Mouse (Mus musculus) heart, embryonic 12.5 days (tissue): ENCODE measurements at regions not wholly inside any gene's neighbourhood (a gene's known extent, or its start where the extent isn't known, plus 50 kb on each side); places are given as distances from the start of the nearest gene placed in this dataset.

Source experiments
- ATAC-seq: fragments of 200-750 bp; cut with Nextera tagmentation; 2 replicates; pipeline ENCODE4 v1.8.0; 2017; ENCODE audit warnings: moderate TSS enrichment, moderate library complexity; ENCODE audit not compliant: insufficient number of reproducible peaks, low FRiP score
- H3K27ac ChIP-seq: fragments of 300-500 bp; sonication (generic); 2 replicates; pipeline ENCODE4 v1.5.1; 2016; ENCODE audit warnings: mild to moderate bottlenecking, moderate library complexity; ENCODE audit not compliant: poor library complexity, severe bottlenecking
- H3K27me3 ChIP-seq: fragments of 300-500 bp; sonication (generic); replicated peaks from 2 replicates; pipeline ENCODE4 v1.6.1; 2016; ENCODE audit warnings: mild to moderate bottlenecking, moderate library complexity
- H3K36me3 ChIP-seq: fragments of 300-500 bp; sonication (generic); 2 replicates; pipeline ENCODE4 v1.6.1; 2016; ENCODE audit warnings: mild to moderate bottlenecking, moderate library complexity
- H3K4me1 ChIP-seq: fragments of 300-500 bp; sonication (generic); replicated peaks from 2 replicates; pipeline ENCODE4 v1.6.1; 2016; ENCODE audit warnings: mild to moderate bottlenecking
- H3K4me2 ChIP-seq: fragments of 300-500 bp; sonication (generic); 2 replicates; pipeline ENCODE4 v1.6.1; 2016; ENCODE audit warnings: mild to moderate bottlenecking, moderate library complexity
- H3K4me3 ChIP-seq: fragments of 300-500 bp; sonication (generic); 2 replicates; pipeline ENCODE4 v1.5.1; 2016; ENCODE audit warnings: mild to moderate bottlenecking
- H3K9ac ChIP-seq: fragments of 300-500 bp; sonication (generic); 2 replicates; pipeline ENCODE4 v1.6.1; 2016; ENCODE audit warnings: mild to moderate bottlenecking, moderate library complexity
- H3K9me3 ChIP-seq: fragments of 300-500 bp; sonication (generic); replicated peaks from 2 replicates; pipeline ENCODE4 v1.6.1; 2016; ENCODE audit warnings: mild to moderate bottlenecking, moderate library complexity
- WGBS: fragments of 180-500 bp; shearing (Covaris S2); methylation state at CpG from one replicate; pipeline ENCODE4 v1.1.7; 2016; 5-methylcytosine and 5-hydroxymethylcytosine counted together

DNA sequence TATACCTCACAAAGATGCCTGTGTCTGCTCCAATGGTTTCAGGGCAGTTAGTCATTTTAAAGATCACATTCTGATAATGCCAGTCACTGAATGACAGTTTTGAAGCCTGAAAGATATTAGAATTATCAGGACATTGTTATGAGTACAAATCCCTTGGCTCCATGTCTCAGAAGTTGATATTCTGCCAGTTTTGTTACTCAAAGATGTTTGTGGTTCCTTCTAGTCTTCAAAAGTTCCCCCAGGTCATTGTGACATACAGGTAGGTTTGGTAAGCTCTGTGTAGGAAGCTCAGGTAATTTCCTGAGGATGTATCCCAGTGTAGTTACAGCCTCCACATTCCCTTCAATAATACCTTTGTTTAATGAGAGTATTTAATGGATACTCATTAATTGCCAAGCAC, 169.0 kb upstream of the Bank1 start:
- no peaks in the 10 kb centered on the region for H3K36me3 ChIP-seq
- H3K4me2 ChIP-seq = no peak overlapping the region
- H3K27me3 ChIP-seq = no peaks in the 10 kb centered on the region
- no peak overlapping the region for H3K9ac ChIP-seq
- H3K4me1 ChIP-seq = no peaks in the 10 kb centered on the region
- H3K9me3 ChIP-seq = no peaks in the 10 kb centered on the region
- no peak overlapping the region for H3K4me3 ChIP-seq
- H3K27ac ChIP-seq = no peak overlapping the region
- no peak for ATAC-seq

DNA sequence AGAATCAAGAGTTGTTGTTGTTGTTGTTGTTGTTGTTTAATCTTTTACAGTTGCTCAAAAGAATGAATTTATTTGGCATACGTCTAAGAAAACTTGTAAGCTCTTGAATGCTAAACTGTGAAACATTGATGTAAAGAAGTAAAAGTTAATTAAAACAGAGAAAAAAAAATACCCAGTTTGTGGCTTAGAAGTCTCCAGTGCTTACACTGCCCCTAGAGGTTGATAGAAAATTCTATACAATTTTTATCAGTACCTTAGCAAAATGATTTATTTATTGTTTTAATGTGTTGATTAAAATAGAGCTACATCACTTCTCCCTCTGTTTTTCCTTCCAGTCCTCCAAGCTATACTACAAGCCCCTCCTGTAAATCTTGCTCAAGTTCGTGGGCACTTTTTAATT, 165.8 kb upstream of the Bank1 start:
- ATAC-seq = no peak
- H3K4me2 ChIP-seq = no peak overlapping the region
- H3K36me3 ChIP-seq = no peaks in the 10 kb centered on the region
- H3K4me1 ChIP-seq = no peaks in the 10 kb centered on the region
- H3K4me3 ChIP-seq = no peak overlapping the region
- H3K27ac ChIP-seq = no peak overlapping the region
- H3K9ac ChIP-seq = no peak overlapping the region
- no peaks in the 10 kb centered on the region for H3K27me3 ChIP-seq
- H3K9me3 ChIP-seq = no peaks in the 10 kb centered on the region
- WGBS = 73% methylated on average over 2 of the region's 2 CpGs

DNA sequence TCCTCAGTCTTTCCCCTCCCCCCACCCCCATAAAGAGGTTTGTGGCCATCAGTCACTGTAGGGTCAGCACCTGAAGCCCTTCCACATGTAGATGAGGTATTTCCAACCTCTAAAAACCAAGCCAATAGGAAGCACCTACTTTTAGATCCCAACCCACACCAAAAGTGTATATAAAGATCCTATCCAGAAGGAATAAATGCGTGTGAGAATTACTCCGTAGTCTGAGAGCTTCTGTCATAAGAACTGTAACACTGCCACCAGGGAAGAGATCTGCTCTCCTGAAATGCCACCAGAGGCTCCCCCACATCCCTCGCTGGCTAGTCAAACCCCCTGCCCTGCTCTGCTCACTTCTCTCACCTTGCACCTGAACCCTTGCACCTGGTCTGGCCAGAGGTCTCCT, 145.8 kb upstream of the Bank1 start:
- H3K9me3 ChIP-seq = no peaks in the 10 kb centered on the region
- H3K4me3 ChIP-seq = no peak overlapping the region
- no peak overlapping the region for H3K27ac ChIP-seq
- 77% methylated on average over 3 of the region's 3 CpGs for WGBS
- H3K4me1 ChIP-seq = no peaks in the 10 kb centered on the region
- H3K4me2 ChIP-seq = no peak overlapping the region
- no peaks in the 10 kb centered on the region for H3K36me3 ChIP-seq
- ATAC-seq = no peak
- H3K27me3 ChIP-seq = no peaks in the 10 kb centered on the region
- H3K9ac ChIP-seq = no peak overlapping the region

DNA sequence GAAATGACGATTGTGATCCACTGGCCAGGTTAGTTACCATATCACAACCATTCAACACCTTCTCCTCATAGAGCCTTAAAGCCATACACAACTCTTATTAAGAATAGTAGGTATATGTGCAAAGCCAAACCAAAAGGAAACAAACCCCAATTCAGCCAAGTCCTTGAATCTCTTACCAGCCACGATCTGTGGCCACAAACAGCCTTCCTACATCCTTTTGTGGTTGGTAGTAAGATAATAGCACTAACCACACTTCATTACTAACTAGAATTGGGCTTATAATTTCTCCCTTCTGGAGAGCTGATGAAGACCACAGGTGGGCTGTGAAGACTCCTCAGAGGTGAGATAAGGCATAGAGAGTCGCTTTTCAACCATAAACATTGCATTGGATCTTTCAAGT, 136.9 kb upstream of the Bank1 start:
- Histone ChIP-seq H3K9me3 (no peaks in the 10 kb centered on the region), H3K4me2 (no peak overlapping the region), H3K27me3 (no peaks in the 10 kb centered on the region), H3K27ac (no peak overlapping the region), H3K4me3 (no peak overlapping the region), H3K9ac (no peak overlapping the region), H3K36me3 (no peaks in the 10 kb centered on the region), H3K4me1 (no peaks in the 10 kb centered on the region)
- WGBS = 71% methylated on average over 3 of the region's 3 CpGs
- ATAC-seq = no peak

DNA sequence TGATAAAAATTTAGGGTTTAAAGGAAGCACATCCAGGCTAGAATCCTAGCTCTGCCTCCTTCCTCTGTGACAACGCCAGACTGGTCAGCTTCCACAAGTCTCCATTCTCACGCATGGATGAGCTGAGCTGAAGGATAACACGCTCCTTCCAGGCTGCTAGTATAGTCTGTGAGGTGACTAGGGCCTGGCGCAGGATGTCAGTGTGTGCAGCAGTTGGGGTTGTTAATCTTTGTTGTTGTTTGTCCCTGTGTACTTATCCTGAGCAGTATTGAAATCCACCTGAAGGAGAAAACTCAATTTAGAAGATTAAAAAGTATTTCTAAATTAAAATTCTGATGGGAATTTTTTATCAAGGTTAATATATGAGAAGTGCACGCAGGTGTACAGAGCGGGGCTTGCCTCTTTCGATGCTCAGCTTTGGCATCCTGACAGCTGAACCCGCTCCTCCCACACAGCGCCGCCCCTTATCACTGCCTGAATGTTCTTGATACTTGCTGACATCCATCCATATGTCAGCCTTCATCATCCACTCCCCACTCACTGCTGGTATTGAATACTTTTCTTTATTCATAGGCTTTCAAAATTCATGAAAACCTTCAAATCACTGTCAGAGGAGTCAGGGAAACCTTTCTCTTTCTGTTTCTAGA, 130.7 kb upstream of the Bank1 start:
- Histone ChIP-seq H3K9ac (no peak overlapping the region), H3K27ac (no peak overlapping the region), H3K9me3 (no peaks in the 10 kb centered on the region), H3K4me1 (no peaks in the 10 kb centered on the region), H3K27me3 (no peaks in the 10 kb centered on the region), H3K4me2 (no peak overlapping the region), H3K36me3 (no peaks in the 10 kb centered on the region), H3K4me3 (no peak overlapping the region)
- 53% methylated on average over 10 of the region's 10 CpGs for WGBS
- ATAC-seq = no peak

DNA sequence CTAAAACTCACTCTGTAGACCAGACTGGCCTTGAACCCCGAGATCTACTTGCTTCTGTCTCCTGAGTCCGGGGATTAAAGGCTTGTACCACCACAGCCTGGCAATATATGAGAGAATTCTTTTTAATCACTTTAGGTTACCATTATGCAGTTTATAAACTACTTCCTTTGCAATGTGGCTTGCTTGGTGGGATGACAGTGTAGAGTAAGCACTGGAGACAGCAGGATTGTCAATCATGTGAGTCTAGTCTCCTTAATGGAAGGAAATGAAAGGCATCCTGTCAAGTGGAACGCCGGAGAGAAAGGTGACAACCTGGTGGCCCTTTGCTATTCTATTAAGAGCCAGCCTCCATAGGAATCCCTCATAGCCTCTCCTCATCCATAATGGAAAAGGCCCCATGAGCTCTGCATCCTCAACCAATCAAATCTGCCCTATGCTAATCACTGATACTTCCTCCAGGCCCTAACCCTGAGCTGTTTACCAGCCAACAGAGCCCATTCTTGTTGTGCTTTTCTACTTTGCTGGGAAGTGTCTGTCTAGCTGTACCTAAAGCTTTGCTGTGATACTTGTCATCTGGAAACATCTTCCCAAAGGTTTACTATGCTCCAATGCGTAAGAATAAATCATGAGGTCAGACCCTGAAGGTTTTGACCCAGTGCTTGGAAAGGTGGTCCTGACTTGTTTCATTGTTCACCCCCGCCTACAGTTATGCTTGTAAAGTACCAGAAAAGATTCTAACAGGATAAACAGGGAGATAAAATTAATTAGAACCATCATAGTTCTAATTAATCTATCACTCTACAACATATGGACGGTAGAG, 130.0 kb upstream of the Bank1 start:
- 74% methylated on average over 7 of the region's 7 CpGs for WGBS

DNA sequence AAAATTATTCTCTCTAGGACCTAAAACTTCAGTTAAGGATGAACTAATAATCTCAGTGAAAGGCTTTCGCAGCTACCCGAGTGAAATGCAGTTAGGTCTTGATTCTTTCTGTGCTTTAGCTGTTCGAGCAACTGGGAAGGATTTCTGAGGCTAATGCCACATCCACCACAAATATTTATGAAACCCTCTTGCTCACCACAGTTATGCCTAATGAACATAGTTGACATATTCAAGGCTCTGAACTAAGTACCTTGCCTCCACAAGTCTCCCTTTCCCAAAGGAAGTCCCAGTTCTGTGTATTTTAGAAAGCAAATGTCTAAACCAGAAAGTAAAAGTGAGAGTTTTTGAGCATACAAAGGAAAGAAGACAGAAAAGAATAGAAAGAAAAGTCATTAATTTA, 129.1 kb upstream of the Bank1 start:
- Histone ChIP-seq H3K27ac (no peak overlapping the region), H3K9ac (no peak overlapping the region), H3K27me3 (no peaks in the 10 kb centered on the region), H3K4me1 (no peaks in the 10 kb centered on the region), H3K4me2 (no peak overlapping the region), H3K4me3 (no peak overlapping the region), H3K36me3 (no peaks in the 10 kb centered on the region), H3K9me3 (no peaks in the 10 kb centered on the region)
- WGBS = 87% methylated on average over 3 of the region's 3 CpGs
- ATAC-seq = no peak

More for the DNA sequence above, 130.0 kb upstream of the Bank1 start:
- Histone ChIP-seq H3K36me3 (no peaks in the 10 kb centered on the region), H3K4me2 (no peak overlapping the region), H3K4me3 (no peak overlapping the region), H3K27ac (no peak overlapping the region), H3K9ac (no peak overlapping the region), H3K27me3 (no peaks in the 10 kb centered on the region), H3K9me3 (no peaks in the 10 kb centered on the region), H3K4me1 (no peaks in the 10 kb centered on the region)
- no peak for ATAC-seq

DNA sequence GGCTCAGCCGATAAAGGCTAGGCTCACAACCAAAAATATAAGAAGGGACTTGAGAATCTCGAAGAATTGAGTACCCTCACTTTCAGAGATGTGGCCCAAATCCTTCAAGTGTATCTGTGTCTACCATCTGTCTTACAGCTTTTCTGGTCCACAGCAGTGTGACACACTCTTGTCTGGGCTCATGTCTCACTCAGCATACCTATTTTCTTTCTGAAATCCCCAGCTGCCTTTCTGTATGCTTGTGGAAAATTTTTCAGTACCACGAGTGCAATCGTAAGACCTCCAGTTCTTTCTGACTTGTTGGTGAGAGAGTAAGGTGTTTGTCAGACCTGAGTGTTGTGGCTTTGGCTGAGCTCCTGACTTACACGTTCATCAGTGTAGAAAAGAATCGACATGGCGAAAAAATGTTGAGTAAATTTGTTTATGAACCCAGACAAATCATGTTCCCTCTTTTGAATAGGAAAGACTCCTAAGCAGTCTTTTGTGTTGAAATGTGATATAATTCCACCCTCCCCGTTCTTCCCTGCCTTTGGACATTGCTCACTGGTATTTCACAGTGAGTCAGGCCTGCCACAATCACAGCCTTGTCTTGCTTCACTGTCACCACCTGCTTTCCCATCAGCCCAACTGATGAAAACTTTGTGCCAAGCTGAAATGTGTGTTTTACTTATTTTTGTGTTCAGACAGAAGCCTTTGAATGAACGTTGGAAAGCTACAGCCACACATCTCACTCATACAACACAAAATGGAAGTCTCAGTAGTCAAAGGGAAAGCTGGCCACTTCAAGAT, 125.3 kb upstream of the Bank1 start:
- no peaks in the 10 kb centered on the region for H3K36me3 ChIP-seq
- H3K9ac ChIP-seq = no peak overlapping the region
- no peak overlapping the region for H3K4me2 ChIP-seq
- no peak overlapping the region for H3K4me3 ChIP-seq
- no peak for ATAC-seq
- no peaks in the 10 kb centered on the region for H3K4me1 ChIP-seq
- no peaks in the 10 kb centered on the region for H3K9me3 ChIP-seq
- 61% methylated on average over 9 of the region's 9 CpGs for WGBS
- H3K27ac ChIP-seq = no peak overlapping the region
- no peaks in the 10 kb centered on the region for H3K27me3 ChIP-seq

DNA sequence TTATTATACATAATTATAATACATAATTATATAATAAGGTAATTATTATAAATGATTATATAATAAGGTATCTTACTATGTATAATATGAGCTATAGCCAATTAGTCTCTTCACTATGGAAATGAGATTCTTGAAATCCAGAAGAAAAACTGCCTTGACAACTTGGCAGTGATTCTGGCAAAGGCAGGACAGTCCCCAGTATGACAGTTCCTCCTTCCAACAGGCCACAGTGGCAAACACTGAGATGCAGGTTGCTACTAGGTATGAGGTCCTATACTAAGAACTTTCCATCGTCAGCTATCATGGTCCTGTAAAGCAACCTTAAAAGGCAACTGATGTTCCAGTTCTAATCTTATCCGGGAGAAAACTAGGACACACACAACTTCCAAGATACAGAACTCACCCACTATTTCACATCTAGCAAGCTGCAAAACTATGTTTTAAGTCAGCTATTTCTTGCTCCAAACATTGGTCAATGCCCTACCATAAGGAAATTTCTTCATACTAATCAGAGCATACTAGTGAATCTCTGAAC, 124.6 kb upstream of the Bank1 start:
- no peaks in the 10 kb centered on the region for H3K36me3 ChIP-seq
- H3K4me2 ChIP-seq = no peak overlapping the region
- ATAC-seq = no peak
- H3K4me1 ChIP-seq = no peaks in the 10 kb centered on the region
- H3K27ac ChIP-seq = no peak overlapping the region
- H3K9me3 ChIP-seq = no peaks in the 10 kb centered on the region
- no peak overlapping the region for H3K9ac ChIP-seq
- H3K4me3 ChIP-seq = no peak overlapping the region
- H3K27me3 ChIP-seq = no peaks in the 10 kb centered on the region
- WGBS = 77% methylated on average over 2 of the region's 2 CpGs

DNA sequence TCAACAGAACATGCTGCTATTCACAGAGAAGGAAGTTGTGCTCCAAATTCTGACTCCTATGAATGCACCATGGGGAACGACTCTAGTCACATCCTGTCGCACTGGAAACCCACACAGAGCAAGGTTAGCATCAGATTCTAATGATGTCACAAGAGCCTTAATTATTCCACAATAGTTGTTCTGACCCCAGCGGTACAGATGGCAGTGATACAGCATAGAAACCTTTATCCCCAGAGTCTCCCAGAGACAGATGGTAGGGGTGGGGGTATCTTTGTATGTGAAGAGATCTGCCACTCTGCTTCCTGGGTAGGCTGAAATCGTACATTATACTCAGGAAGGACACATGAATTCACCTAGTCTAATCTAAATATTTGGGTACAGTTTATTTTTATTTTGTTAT, 123.5 kb upstream of the Bank1 start:
- Histone ChIP-seq H3K4me1 (no peaks in the 10 kb centered on the region), H3K36me3 (no peaks in the 10 kb centered on the region), H3K9me3 (no peaks in the 10 kb centered on the region), H3K4me2 (no peak overlapping the region), H3K27me3 (no peaks in the 10 kb centered on the region), H3K9ac (no peak overlapping the region), H3K27ac (no peak overlapping the region), H3K4me3 (no peak overlapping the region)
- WGBS = 79% methylated on average over 4 of the region's 4 CpGs
- ATAC-seq = no peak

DNA sequence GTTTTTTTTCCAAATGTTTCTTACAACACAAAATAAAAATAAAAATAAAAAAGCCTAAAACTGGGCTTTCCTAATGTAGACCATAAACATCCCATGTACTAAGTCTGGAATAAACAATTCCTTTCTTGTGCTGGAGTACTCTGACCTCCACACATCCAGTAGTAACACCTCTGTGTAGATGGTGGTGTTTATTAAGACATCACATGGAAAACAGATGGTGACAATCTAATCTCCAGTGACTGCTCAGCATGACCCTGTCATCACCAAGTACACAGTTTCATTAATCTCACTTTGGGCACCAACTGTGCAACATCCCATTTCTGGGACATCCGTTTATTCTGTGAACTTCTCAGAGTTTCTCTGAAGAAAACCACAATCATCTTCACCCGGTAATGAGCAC, 118.7 kb upstream of the Bank1 start:
- Histone ChIP-seq H3K4me1 (no peaks in the 10 kb centered on the region), H3K9ac (no peak overlapping the region), H3K27me3 (no peaks in the 10 kb centered on the region), H3K9me3 (no peaks in the 10 kb centered on the region), H3K36me3 (no peaks in the 10 kb centered on the region), H3K4me2 (no peak overlapping the region), H3K4me3 (no peak overlapping the region), H3K27ac (no peak overlapping the region)
- WGBS = 45% methylated on average over 2 of the region's 2 CpGs
- ATAC-seq = no peak
